Mouse (Mus musculus) MEL-GATA-1-ER (cell line): Measurements from ENCODE around the gene Ndufs5.

Source experiments
- DNase-seq: peaks from one replicate; pipeline ENCODE4 v3.0.0-alpha.2; 2012; ENCODE audit warnings: low read depth; ENCODE audit errors: extremely low read depth

Gene Ndufs5

DNA sequence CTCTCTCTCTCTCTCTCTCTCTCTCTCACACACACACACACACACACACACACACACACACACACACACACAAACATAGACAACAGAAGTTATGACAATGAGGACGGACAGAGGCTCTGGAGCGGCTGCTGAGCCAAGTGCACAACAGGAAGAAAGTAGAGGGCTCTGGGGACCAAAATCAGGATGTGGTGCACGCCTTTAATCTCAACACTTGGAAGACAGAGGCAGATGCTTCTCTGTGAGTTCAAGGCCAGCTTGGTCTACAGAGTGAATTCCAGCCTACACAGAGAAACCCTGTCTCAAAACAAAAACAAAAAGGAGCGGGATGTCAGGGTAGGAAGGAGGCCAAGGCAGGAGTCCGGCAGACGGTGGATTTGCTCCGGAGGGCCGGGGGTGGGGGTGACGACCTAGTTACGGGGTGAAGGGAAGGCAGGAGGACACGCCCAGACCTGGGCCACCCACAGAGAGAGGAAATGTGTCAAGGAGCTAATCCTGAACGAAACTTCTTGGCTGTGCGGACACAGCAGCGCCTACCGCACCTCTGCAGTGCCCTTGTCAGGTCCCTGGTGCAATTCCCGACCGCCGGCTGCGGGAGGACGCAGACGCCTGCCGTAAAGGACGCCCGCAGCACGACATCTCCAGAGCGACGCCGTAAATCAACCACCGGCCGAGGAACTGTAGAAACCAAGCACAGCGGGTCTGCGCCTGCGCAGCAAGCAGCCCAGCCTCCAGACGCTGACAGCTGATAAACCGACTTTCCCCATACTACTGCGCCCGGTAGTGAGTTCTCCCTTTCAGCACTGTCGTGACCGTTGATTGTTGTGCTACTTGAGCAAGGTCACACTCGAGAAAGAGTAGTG lies at the start of gene Ndufs5:
Gene Ndufs5 (minus strand): TSS at position 629 of the 860 bp plus-strand sequence.
- peak; percentile 93 for DNase-seq

DNA sequence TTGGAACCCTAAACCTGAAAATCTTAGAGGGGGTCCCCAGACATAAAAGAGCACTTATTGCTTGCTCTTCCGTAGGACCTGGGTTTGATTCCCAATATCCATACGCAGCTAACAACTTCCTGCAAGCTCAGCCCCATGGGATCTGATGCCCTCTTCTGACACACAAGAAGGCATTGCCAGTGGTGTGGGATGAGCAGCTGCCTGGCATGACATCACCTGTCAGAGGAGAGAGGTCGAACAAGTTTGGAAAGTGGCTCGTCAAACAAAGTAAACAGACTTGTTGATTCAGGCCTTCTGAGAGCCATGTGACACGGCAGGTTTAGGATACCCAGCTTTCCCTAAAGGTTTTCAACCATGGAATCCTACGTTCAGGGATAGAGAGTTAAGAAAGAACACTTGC lies 47.1 kb upstream of the Ndufs5 start:
- no peak for DNase-seq

DNA sequence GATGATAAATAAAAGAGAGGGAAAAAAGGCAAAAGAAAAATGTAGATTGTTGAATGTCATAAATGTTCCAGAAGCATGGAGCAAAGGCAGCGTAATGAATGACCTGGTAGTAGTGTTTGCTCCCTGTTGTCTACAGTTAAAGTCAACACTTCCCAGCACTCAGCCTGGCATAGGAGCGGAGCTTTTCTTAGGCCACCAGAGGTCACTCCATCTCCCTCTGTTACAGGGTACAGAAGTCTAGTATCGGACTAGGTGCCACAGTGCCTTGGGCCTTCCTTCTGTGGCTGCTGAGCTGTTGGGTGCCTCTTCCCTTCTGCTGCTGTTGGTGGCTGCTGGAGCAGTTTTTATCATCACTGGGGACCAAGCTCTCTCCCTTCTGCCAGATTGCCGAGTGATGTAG lies 40.3 kb upstream of the Ndufs5 start:
- no peak for DNase-seq

DNA sequence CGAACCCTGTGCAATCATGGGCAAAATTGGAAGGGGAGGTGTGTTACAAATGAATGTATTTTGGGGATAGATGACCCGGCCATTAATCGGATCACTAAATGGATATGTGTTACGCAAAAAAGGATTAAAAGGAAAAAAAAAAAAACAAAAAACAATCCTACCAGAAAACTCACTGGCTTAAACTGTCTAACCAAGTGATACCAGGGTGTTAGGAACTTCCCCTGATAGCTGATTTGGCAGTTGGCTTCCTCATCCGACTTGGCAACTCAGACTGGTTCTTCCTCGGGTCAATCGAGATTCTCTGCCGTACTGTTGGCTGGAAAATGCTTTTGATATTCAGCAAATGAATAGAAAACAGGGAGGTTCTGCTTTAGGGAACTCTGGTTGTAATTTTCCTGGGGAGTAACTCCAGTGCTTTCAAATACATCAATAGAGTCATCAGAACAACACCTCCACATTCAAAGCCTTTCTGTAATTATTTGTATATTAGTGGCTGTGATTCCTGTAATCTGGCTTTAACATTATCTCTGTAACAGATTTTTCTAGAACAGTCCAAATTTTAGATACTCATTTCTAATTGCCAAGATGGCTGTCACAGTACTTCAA lies 32.8 kb upstream of the Ndufs5 start:
- peak; percentile 73 for DNase-seq

DNA sequence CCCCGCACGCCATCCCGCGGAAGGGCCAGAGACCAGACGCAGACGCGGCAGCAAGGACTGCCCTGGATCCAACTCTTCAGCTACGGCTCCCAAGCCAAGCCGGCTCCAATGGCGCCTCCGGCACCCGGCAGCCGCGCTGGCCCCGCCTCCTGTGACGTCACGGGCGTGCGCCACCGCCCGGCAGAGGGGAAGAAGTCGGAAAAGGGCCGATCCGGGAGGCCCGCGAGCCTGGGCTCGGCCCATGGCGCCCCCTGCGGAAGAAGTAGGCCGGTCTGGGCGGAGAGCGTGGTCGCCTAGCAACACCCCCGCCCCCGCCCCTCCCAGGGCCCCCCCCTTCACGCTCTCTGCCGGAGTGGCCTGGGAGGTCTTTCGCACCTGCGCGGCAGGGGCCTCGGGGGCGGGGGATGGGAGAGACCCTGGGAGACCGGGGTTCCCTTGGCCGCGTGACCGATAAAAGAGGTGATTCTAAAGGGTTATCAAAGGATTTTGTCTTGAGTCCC lies 32.2 kb upstream of the Ndufs5 start, which contains the start of gene Akirin1:
Gene Akirin1 (minus strand): TSS at position 194 of the 500 bp plus-strand sequence.
- peak; percentile 71 for DNase-seq

DNA sequence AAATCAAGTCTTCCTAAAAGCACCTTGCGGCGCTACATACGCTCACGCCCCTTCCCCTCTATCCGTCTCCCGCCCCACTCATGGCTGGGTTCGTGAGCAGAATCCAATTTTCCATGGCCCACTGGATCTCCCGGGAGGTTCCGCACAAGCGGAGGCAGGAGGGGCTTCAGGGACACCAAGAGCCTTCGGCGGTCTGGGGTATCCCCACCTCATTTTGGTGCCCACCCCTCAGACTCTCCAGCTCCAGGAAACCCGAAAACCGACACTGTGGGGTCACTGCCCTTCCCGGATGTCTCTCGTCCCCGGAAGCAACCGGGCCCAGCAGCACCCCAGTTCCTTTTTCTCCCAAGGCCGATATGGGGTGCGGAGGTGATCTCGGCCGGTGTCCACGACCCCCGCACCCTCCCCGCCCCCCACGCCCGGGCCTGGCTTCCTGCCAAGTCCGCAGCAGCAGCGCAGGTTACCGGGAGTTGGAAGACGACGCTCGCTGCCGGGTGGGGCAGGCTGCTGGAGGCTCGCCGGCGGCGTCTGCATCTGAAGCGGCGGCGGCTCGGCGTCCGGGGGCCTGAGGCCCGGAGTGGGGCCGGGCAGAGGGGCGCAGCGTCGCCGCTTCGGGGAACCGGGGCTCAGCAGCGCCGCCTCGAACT lies 31.6 kb upstream of the Ndufs5 start:
- no peak for DNase-seq

DNA sequence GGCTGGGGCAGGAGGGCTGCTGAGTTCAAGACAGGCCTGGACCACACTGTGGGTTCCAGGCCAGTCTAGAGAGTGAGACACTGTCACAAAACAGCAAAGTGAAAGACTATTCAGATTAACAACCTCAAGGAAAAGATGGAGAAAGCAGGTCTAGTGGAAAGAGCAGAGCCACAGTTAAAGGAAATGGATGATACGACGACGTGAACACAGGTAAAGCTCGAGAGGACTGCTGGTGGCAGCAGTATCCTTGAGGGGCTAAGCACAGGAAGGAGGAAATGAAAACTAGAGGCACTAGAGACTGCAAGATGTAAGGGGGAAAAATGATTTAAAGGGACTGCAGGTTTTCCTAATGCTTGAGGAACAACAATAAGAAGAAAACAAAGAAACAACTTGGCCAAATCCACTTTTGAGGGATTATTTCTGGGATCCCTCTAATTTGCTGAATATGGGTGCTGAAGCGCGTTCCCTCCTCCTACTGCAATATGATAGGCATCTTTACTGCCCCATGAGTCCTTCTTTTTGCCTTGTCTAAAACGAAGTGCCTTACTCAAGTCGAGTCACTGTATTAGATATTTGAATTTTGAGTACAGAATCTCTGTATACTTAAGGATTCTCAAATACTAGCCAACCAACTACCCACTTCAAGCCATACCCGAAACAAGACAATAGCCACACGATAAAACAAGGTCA lies 30.9 kb upstream of the Ndufs5 start:
- peak; percentile 22 for DNase-seq

DNA sequence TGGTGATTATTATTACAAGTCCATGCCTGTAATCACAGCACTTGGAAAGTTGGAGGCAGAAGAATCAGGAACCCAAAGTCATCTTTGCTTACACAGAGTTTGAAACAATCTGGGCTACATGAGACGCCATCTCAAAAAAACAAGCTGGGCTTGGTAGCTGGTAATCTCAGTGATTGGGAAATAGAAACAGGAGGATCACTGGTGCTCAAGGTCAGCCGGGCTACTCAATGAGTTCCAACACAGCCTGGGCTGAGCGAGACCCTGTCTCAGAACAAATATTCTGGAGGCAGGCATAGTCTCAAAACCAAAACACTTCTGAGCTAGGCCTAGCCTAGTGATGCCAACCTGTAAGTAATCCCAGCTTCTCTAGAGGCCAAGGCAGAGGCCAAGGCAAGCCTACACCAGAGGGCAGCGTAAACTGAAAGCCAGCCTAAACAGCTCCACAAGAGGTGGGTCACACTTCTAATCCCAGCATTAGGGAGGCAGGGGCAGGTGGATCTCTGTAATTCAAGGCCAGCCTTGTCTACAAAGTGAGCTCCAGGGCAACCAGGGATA lies 27.3 kb upstream of the Ndufs5 start:
- no peak for DNase-seq

DNA sequence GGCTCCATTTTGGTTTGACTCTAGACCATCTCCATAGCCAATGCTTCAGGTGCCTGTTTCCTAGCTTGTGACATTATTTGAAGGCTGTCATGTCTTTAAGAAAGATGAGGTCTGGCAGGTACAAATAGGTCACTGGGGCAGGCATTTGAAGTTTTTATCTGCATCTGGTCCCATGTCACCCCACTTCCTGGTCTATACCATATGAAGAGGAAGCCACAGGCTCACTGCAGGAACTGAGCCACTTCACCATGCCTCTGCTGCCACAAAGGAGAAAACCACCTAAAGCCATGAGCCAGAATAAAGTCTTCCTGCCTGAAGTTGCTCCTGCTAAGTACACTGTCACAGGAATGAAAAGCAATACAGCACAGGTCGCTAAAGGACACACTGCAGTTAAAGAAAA lies 24.9 kb upstream of the Ndufs5 start:
- peak; percentile 14 for DNase-seq

DNA sequence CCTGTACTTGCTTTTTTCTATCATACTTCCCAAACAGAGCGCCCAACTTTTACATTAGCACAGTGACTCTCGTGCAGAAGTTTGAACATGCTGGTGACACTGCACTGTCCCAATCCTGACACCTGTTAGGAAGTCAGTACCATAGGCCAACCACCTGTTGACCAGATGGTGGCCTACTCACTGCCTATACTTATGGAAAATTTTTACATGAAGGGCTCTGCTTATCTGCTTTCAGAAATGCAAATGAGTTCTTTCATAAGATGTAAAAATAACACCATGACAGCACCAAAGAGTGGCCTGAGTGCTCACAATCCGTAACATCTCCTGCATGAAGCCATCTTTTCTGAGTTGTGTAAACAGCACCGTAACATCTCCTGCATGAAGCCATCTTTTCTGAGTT lies 20.7 kb upstream of the Ndufs5 start:
- no peak for DNase-seq

DNA sequence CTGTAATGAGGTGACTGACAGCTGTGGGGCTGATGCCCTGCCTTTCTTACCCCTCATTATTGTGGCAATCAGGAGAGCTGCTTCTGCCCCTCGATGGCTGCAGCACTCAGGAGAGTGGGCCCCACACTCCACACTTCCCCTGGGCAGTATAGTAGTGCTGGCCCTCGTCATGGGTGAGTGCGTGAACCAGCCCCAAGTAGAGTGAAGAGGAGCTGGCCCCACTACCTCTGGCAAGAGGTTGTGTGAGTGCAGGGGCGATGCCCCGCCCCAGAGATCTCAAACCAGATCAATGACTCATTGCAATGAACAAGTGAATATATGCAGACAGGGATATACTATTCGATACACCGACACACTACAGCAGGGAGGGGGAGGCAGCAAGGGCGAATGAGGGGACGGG lies 15.5 kb upstream of the Ndufs5 start:
- DNase-seq = no peak

DNA sequence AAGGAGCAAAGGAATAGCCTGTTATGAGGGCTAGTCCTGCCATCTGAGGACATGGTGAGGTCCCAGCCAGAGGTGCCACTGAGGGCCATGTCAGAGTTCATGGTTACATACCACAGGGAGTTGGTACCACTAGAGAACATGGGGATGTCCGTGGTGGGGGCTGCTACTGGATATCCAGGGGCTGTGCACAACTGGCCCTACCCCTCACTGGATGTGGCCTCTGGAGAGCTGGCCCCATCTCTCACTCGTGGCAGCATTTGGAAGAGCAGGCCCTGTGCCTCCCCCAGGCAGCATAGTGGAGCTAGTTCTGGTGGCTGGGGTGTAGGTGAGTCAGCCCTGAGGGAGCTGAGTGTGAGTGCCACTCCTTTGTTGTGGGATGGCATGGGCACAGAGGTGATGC lies 14.9 kb upstream of the Ndufs5 start:
- DNase-seq = no peak

DNA sequence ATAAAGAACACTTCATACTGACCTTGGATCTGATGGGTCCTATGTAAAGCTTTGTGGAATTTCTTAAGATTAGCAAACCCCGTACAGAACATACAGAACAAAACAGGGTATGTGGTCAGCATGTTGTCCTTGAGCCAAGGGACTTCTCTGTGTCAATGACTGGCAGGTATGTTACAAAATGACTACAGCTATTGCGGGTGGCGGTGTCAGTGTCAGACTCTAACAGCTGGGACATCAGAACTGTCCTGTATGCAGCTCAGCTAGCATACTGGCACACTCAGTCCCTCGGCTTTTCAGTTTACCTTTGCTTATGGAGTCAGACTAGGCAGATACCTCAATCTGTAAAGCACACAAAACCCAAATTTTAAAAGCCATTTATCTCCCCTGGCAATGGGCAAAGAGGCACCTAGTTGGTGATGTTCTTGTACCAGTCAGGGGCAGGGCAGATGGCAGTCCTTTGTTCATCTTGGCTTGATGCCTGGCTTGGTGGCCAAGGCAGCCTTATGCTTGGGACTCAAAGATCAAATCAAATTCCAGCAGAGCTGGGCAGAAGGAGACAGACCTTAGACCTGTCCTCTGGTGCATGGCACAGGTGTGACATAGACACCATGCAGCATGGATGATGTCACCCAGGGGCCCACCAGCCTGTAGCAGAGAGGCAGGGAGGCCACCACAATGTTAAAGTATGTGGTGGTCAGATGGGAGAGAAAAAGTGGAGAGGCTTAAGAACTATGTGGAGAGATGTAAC lies 14.3 kb upstream of the Ndufs5 start:
- DNase-seq = no peak

DNA sequence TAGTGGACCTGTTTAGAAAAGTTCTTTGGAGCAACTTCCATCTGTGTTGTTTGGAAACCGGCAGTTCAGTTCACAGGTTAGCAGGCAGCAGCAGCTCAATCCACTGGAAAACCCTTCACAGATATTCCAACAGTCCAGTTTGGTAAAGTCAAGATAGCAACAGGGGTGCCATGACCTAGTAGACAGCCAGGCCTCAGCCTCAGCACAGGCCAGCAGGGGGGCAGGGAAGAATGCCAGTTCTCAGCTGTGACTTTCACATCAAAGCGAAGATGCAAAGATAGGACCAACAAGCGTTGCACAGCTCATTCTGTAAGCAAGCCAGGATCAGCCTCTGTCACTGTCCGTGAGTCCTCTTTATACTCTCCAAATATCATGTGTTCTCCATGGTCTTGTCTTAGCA lies 3.8 kb upstream of the Ndufs5 start:
- no peak for DNase-seq

DNA sequence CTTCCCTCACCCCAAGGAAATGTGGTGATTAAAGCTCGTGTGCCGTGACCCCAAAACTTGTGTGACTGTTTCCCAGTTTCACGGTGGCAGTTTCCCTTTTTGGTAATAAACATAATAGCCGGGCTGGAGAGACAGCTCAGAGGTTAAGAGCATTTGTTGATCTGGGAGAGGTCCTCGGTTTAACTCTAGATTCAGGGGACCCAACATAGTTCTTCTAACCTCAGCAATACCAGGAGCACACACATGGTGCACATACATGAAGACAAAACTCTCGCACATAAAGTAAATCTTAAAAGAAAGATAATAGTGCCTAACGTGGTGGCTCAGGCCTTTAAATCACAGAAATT lies 405 bp upstream of the Ndufs5 start:
- DNase-seq = no peak

DNA sequence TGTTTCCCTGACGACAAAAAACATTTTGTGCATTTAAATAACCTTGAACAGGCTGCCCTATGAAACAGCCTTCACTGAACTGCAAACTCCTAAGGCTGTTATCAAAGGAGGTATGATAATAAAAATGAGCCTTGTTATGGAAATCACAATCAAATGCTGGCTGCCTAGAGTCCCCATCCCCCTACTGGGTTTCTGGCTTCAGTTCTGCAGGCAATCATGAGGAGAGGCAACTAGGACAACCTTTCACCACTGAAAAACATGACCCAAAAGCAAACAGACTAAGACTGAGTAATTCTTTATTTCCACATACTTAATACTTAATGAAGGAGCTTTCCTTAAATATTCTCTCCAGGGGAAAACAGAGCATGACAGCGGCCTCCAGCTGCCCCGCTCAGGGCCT lies 5.6 kb downstream of the Ndufs5 start:
- no peak for DNase-seq

DNA sequence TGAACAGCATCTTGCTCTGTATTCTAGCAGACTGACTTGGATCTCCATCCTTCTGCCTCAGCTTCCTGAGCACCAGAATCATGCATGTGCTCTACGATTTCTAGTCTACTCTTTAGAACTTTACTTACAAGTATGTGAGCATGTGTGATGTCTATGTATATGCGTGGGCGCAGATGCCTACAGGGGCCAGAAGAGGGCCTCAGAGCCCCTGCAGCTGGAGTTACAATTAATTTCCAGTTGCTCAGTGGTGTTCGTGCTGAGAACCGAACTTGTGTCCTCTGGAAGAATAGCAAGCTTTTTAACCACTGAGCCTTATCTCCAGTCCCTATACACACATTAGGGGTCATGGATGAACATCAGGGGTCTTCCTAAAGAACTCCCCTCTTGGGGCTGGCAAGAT lies 10.7 kb downstream of the Ndufs5 start:
- DNase-seq = no peak

DNA sequence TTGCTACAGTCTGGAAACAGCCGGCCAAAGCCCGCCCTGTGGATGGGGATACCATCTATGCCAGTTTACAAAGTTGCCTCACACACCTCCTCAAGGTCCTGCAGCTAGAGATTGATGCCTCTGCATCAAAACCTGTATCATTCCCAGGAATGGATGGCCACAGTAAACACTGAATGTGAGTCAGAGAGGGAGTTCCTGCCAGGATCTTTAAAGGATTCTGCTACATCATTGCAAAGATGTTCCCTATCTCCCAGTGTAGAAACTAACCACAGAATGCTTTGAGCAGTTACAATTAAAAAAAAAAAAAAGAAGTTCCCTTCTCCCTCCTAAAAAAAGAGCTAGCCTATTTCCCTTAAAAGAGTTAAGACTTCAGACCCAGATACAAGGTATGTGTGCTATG lies 12.7 kb downstream of the Ndufs5 start:
- no peak for DNase-seq

DNA sequence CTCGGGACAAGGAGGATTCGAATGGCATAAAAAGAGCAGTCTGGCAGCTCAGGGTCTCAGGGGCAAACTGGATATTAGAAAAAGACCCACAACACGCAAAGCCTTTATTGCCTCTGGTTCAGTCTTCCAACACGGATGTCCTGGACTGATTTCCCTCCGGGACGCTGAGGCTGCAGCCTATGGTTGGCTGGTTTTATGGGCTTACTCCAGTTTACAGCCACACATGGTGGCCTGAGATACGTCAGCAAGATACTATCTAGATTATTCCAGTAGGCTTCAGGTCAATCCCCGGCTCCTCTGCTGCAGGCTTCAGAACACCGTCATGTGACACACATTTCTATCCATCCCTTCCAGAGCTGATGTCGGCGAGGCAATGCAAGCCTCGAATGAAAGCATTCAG lies 24.6 kb downstream of the Ndufs5 start:
- DNase-seq = no peak

DNA sequence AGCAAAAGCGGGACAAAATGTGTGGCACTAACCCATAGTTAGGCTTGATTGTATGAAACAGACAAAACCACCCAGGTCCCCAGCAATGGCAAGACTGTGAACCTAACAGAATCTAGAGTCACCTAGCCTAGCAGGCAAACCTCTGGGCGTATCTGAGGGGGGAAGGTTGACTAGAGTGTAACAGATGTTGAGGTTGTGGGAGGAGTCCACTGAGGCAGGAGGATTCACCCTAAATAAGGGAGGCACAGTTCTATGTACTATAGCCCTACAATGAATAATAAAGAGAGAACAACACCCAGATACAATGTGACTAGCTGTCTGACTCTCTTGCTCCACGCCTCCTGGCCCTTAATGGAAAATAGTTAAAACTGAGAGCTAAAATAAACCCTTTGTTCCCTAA lies 25.9 kb downstream of the Ndufs5 start:
- DNase-seq = no peak

DNA sequence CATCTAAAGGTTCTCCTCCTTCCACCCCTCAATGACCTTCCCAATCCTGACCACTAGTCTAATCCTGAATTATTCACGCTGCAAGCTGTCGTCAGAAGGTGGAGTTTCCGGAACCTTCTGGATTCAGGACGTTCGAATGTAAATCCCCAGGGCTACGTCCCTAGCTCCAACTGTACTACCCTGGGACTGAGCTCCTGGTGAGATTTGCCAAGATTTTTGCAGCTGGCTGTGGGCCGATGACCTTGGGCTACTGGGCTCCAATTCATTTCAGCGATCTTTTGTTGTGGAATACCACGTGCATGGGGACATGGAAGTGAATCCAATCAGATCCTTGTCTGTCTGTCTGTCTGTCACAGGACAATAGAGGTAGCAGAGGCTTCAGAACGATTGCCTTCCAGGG lies 27.7 kb downstream of the Ndufs5 start:
- DNase-seq = no peak
